Mouse (Mus musculus) left cerebral cortex, postnatal 4 days (tissue): ENCODE measurements around the gene Armcx5. TPM values are rescaled to one million over a fixed set of nuclear protein-coding genes. Genes with fewer than 3 reads are reported as not detected.

Experiments
- microRNA-seq: library from miRNA; unstranded; fragments of <30 nt; microRNA quantifications from one replicate; pipeline ENCODE4 v1.2.0, GENCODE M21; 2022
- total RNA-seq, 2 experiments: library from RNA; stranded (reverse); gene quantifications; 2 replicates each; pipeline ENCODE4 v1.2.3; 2021

Gene Armcx5
- total RNA-seq, 2 experiments from 2014 or later = 23.4 to 25.4 TPM

Small RNA genes lying within 50 kb of the gene (microRNA-seq; reads per million reads assigned to microRNA genes)
- gene Mir1970 = not detected
- not detected for gene Mir7646

Other genes starting within 250 kb of the Armcx5 start
- not detected for gene AV320801, start 248.1 kb upstream of the Armcx5 start, total RNA-seq
- not detected for gene Nxf7, start 144.0 kb upstream of the Armcx5 start, total RNA-seq
- gene Prame, start 115.0 kb upstream of the Armcx5 start, total RNA-seq = not detected
- gene Tcp11x2, start 48.9 kb upstream of the Armcx5 start, total RNA-seq = not detected
- not detected for gene Tmsb15a, start 17.5 kb upstream of the Armcx5 start, total RNA-seq
- 100 to 1,000 TPM; 291 to 324 TPM for gene Gprasp1, start within 50 bp of the Armcx5 start, total RNA-seq
- 10 to 100 TPM; 85.5 to 87.8 TPM for gene Bhlhb9, start 54.9 kb downstream of the Armcx5 start, total RNA-seq
- gene Gprasp2, start 96.3 kb downstream of the Armcx5 start, total RNA-seq = 100 to 1,000 TPM; 146 to 195 TPM